Mouse (Mus musculus): Measurements from ENCODE around the gene Tnrc18.

DNA sequence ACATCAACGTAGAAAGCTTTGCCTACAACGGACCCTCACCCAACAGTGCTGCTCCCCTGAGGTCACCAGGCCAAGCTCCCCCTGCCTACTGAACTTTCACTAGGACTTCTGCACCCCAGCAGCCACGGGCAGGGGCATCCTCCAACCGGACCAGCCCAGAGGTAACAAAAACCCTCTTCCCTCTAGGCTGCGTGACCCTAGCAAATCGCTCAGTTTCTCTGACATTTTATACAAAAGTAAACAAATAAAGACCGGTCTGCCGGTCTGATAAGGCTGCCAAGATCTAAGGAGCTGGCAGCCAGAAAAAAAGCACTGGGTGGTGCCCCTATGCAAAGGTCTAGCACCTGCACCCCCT is 4.9 kb downstream of the Tnrc18 start:
- TF ChIP-seq CTCF (IDR thresholded peaks at IDR 0.05; ENCODE audit: control insufficient read depth, insufficient read depth, insufficient replicate concordance, low read depth, low read length) (no peak), POLR2A (IDR thresholded peaks at IDR 0.05; ENCODE audit: control insufficient read depth, low read depth, low read length) (no peak)

All from testis, adult 2 months (tissue).